In the genomic region with DNA sequence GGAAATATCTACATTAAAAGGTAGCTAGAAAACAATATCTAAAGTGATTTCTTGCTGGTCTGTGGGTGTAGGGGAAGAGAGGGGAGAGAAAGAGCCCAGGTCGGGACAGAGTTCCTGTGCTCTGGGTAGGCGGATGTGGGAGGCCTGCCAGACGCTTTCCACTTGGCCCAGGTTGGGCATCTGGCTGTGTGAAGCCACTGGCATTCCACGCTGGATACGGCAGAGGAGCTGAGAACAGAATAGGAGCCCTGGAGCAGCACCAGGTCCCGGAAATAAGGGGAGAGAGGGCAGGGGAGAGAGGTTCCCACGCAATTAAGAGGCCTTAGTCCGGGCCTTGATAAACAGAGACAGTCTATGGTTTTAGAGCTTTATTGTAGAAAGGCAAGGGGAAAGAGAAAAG, we compare ENCODE assay signal across 9 mouse cellular contexts.
DNase-seq lines count a peak whose midpoint lies in the region; ATAC-seq and TF ChIP-seq lines count a peak whose summit lies in the region.
"Had no signal": no experiment of that assay in that cellular context is flagged by ENCODE, and none has a peak within 500 bp of the region (broad histone marks: within the 10 kb centered on the region; RNA-seq: fewer than 3 reads in every experiment).

No protein-coding gene starts in this region.

- peak; percentile 97 for DNase-seq in heart, adult 11 months
- DNase-seq in cerebellum, adult 11 months = peak; percentile 56
- peak; percentile 68 for DNase-seq in heart, adult 8-10 months (ENCODE audit: low spot score)
- DNase-seq in lung, adult 2 months = peak; percentile 51
- no peak for DNase-seq in T-cell, adult 2 months (ENCODE audit: low spot score)

- TF ChIP-seq POLR2A in lung, adult 2 months (IDR thresholded peaks at IDR 0.05; ENCODE audit: borderline replicate concordance, extremely low read depth, low read depth, low read length) = no peak

- H3K27me3 ChIP-seq in heart, embryonic 11.5 days (ENCODE audit: control insufficient read depth, insufficient read depth, low read length) = no peaks in the 10 kb centered on the region
- no peaks in the 10 kb centered on the region for H3K27me3 ChIP-seq in hindbrain, embryonic 12.5 days

- 69% methylated on average over 8 of the region's 8 CpGs for WGBS in heart, embryonic 11.5 days (ENCODE audit: insufficient replicate concordance)
- WGBS in lung, adult 2 months = 50% methylated on average over 8 of the region's 8 CpGs
- 81% methylated on average over 8 of the region's 8 CpGs for WGBS in hindbrain, embryonic 12.5 days

- H3K27ac ChIP-seq in heart, embryonic 11.5 days (ENCODE audit: low read depth, low read length) = no peak overlapping the region
- no peak overlapping the region for H3K27ac ChIP-seq in hindbrain, embryonic 12.5 days
- H3K27ac ChIP-seq: left cerebral cortex, adult 2 months had no signal

- peaks cover 13% of the 10 kb centered on the region for H3K4me1 ChIP-seq in heart, embryonic 11.5 days (ENCODE audit: control insufficient read depth, insufficient read depth, low read length)
- peaks cover 3% of the 10 kb centered on the region for H3K4me1 ChIP-seq in lung, adult 2 months (ENCODE audit: control insufficient read depth, insufficient read depth, low read length)
- H3K4me1 ChIP-seq in hindbrain, embryonic 12.5 days = no peaks in the 10 kb centered on the region

- H3K4me2 ChIP-seq in heart, embryonic 11.5 days = no peak overlapping the region
- no peak overlapping the region for H3K4me2 ChIP-seq in hindbrain, embryonic 12.5 days (replicated peaks)

- no peak overlapping the region for H3K9ac ChIP-seq in heart, embryonic 11.5 days (ENCODE audit: low read depth, low read length)
- no peak overlapping the region for H3K9ac ChIP-seq in hindbrain, embryonic 12.5 days

- H3K4me3 ChIP-seq in heart, embryonic 11.5 days (ENCODE audit: low read depth, low read length) = no peak overlapping the region
- H3K4me3 ChIP-seq in lung, adult 2 months (replicated peaks; ENCODE audit: extremely low read depth, low read depth, low read length) = no peak overlapping the region
- H3K4me3 ChIP-seq in hindbrain, embryonic 12.5 days = no peak overlapping the region
- H3K4me3 ChIP-seq: left cerebral cortex, adult 2 months had no signal

- H3K9me3 ChIP-seq in heart, embryonic 11.5 days (replicated peaks; ENCODE audit: control insufficient read depth, low read length) = no peaks in the 10 kb centered on the region; the same call in 1 of the 2 replicates
- 0 out of 2 replicates have a peak, but pooled peaks cover 3% of the 10 kb centered on the region for H3K9me3 ChIP-seq in hindbrain, embryonic 12.5 days (replicated peaks)

- H3K36me3 ChIP-seq in heart, embryonic 11.5 days (ENCODE audit: control insufficient read depth, insufficient read depth, low read length) = peaks cover 2% of the 10 kb centered on the region; the same call in 1 of the 2 replicates
- H3K36me3 ChIP-seq in hindbrain, embryonic 12.5 days = peaks cover 7% of the 10 kb centered on the region; the same call in 1 of the 2 replicates

- TF ChIP-seq CTCF in lung, adult 2 months (IDR thresholded peaks at IDR 0.05; ENCODE audit: insufficient read depth, low read length) = no peak

- ATAC-seq in heart, embryonic 11.5 days (replicated peaks; ENCODE audit: insufficient number of reproducible peaks, low FRiP score, low TSS enrichment) = no peak
- ATAC-seq in erythroblast, adult 5-6 weeks (replicated peaks; ENCODE audit: low FRiP score, poor library complexity, severe bottlenecking) = no peak
- ATAC-seq in hindbrain, embryonic 12.5 days (ENCODE audit: low FRiP score) = no peak
